Mouse (Mus musculus) midbrain, embryonic 16.5 days (tissue): Measurements from ENCODE around the gene Kcnh2. TPM values are rescaled to one million over a fixed set of nuclear protein-coding genes. Genes with fewer than 3 reads are reported as not detected.

ENCODE experiments used
- ATAC-seq: fragments of 200-750 bp; cut with Nextera tagmentation; 2 replicates; pipeline ENCODE4 v1.8.0; 2017; ENCODE audit warnings: moderate TSS enrichment
- H3K27ac ChIP-seq: fragments of 300-500 bp; sonication (generic); 2 replicates; pipeline ENCODE4 v1.5.1; 2014; ENCODE audit warnings: mild to moderate bottlenecking, low read length, mixed read lengths
- H3K27me3 ChIP-seq: fragments of 300-500 bp; sonication (generic); 2 replicates; pipeline ENCODE4 v1.6.1; 2014; ENCODE audit warnings: low read depth, low read length, mixed read lengths; ENCODE audit not compliant: control insufficient read depth, insufficient read depth
- H3K36me3 ChIP-seq: fragments of 300-500 bp; sonication (generic); 2 replicates; pipeline ENCODE4 v1.6.1; 2014; ENCODE audit warnings: mild to moderate bottlenecking, low read length, moderate library complexity, mixed read lengths; ENCODE audit not compliant: control insufficient read depth, insufficient read depth
- H3K4me1 ChIP-seq: fragments of 300-500 bp; sonication (generic); 2 replicates; pipeline ENCODE4 v1.6.1; 2014; ENCODE audit warnings: mild to moderate bottlenecking, low read length, mixed read lengths; ENCODE audit not compliant: control insufficient read depth, insufficient read depth
- H3K4me2 ChIP-seq: fragments of 300-500 bp; sonication (generic); 2 replicates; pipeline ENCODE4 v1.6.1; 2014; ENCODE audit warnings: mild to moderate bottlenecking, low read length, mixed read lengths
- H3K4me3 ChIP-seq: fragments of 300-500 bp; sonication (generic); 2 replicates; pipeline ENCODE4 v1.5.1; 2014; ENCODE audit warnings: low read depth, mild to moderate bottlenecking, low read length, moderate library complexity, mixed read lengths
- H3K9ac ChIP-seq: fragments of 300-500 bp; sonication (generic); 2 replicates; pipeline ENCODE4 v1.6.1; 2014; ENCODE audit warnings: low read depth, low read length, mixed read lengths
- H3K9me3 ChIP-seq: fragments of 300-500 bp; sonication (generic); replicated peaks from 2 replicates; pipeline ENCODE4 v1.6.1; 2014; ENCODE audit warnings: mild to moderate bottlenecking, low read length, mixed read lengths; ENCODE audit not compliant: control insufficient read depth, poor library complexity, severe bottlenecking
- WGBS: fragments of 180-500 bp; shearing (Covaris S2); extraction: QIAGEN DNeasy Blood & Tissue Kit; methylation state at CpG from one replicate; pipeline ENCODE4 v1.1.7; 2014; 5-methylcytosine and 5-hydroxymethylcytosine counted together
- polyA plus RNA-seq: library from polyadenylated mRNA; unstranded; fragments of >200 nt; fragmentation: Nextera tagmentation; extraction: Ambion mirVana; gene quantifications from 2 replicates; pipeline ENCODE4 v1.2.1, GENCODE M21; 2015

Gene Kcnh2
- polyA plus RNA-seq, 1 experiment from 2014 or later = 11.7 TPM

- Histone ChIP-seq H3K4me2 (no peak overlapping the region), H3K27ac (no peak overlapping the region)
- 79% methylated on average over 6 of the region's 6 CpGs for WGBS
Measured at GRCm38 (mm10) chr5:24381486-24381885, 30.1 kb upstream of the Kcnh2 start.

GRCm38 (mm10) chr5:24380499-24380898 is 29.1 kb upstream of the Kcnh2 start:
- H3K27ac ChIP-seq = no peak overlapping the region
- ATAC-seq = no peak
- no peaks in the 10 kb centered on the region for H3K36me3 ChIP-seq
- 90% methylated on average over 4 of the region's 4 CpGs for WGBS
- no peaks in the 10 kb centered on the region for H3K9me3 ChIP-seq
- no peaks in the 10 kb centered on the region; the same call in 1 of the 2 replicates for H3K27me3 ChIP-seq
- H3K4me2 ChIP-seq = no peak overlapping the region
- peaks cover 13% of the 10 kb centered on the region for H3K4me1 ChIP-seq
- H3K4me3 ChIP-seq = no peak overlapping the region
- H3K9ac ChIP-seq = no peak overlapping the region

More at GRCm38 (mm10) chr5:24381486-24381885, 30.1 kb upstream of the Kcnh2 start:
- peaks cover 5% of the 10 kb centered on the region for H3K27me3 ChIP-seq
- no peaks in the 10 kb centered on the region for H3K36me3 ChIP-seq
- H3K4me1 ChIP-seq = peaks cover 13% of the 10 kb centered on the region
- H3K4me3 ChIP-seq = no peak overlapping the region
- no peak for ATAC-seq
- no peak overlapping the region for H3K9ac ChIP-seq
- no peaks in the 10 kb centered on the region for H3K9me3 ChIP-seq

GRCm38 (mm10) chr5:24379501-24379900 is 28.1 kb upstream of the Kcnh2 start:
- ATAC-seq = no peak
- H3K27ac ChIP-seq = no peak overlapping the region

GRCm38 (mm10) chr5:24378700-24379099 is 27.3 kb upstream of the Kcnh2 start:
- H3K4me3 ChIP-seq = no peak overlapping the region
- no peak overlapping the region for H3K4me2 ChIP-seq
- H3K27me3 ChIP-seq = no peaks in the 10 kb centered on the region
- H3K9ac ChIP-seq = no peak overlapping the region
- WGBS = 84% methylated on average over 2 of the region's 2 CpGs
- H3K9me3 ChIP-seq = no peaks in the 10 kb centered on the region
- H3K27ac ChIP-seq = no peak overlapping the region
- ATAC-seq = no peak
- H3K36me3 ChIP-seq = no peaks in the 10 kb centered on the region
- peaks cover 8% of the 10 kb centered on the region for H3K4me1 ChIP-seq

More at GRCm38 (mm10) chr5:24379501-24379900, 28.1 kb upstream of the Kcnh2 start:
- Histone ChIP-seq H3K36me3 (no peaks in the 10 kb centered on the region), H3K4me1 (peaks cover 13% of the 10 kb centered on the region), H3K27me3 (no peaks in the 10 kb centered on the region), H3K4me3 (no peak overlapping the region), H3K9ac (no peak overlapping the region), H3K9me3 (no peaks in the 10 kb centered on the region), H3K4me2 (no peak overlapping the region)
- WGBS = 83% methylated on average over 4 of the region's 4 CpGs

- Histone ChIP-seq H3K27ac (no peak overlapping the region), H3K4me2 (no peak overlapping the region), H3K4me1 (no peaks in the 10 kb centered on the region), H3K27me3 (no peaks in the 10 kb centered on the region), H3K9ac (no peak overlapping the region), H3K36me3 (no peaks in the 10 kb centered on the region), H3K9me3 (no peaks in the 10 kb centered on the region), H3K4me3 (no peak overlapping the region)
- ATAC-seq = no peak
- WGBS = 84% methylated on average over 7 of the region's 7 CpGs
Measured at GRCm38 (mm10) chr5:24374666-24375328, 23.4 kb upstream of the Kcnh2 start.

GRCm38 (mm10) chr5:24374216-24374615 is 22.8 kb upstream of the Kcnh2 start:
- no peaks in the 10 kb centered on the region for H3K4me1 ChIP-seq
- ATAC-seq = no peak
- H3K4me2 ChIP-seq = no peak overlapping the region
- no peaks in the 10 kb centered on the region for H3K27me3 ChIP-seq
- no peaks in the 10 kb centered on the region for H3K9me3 ChIP-seq
- WGBS = 42% methylated on average over 6 of the region's 6 CpGs
- H3K9ac ChIP-seq = no peak overlapping the region
- no peak overlapping the region for H3K4me3 ChIP-seq
- H3K36me3 ChIP-seq = no peaks in the 10 kb centered on the region
- H3K27ac ChIP-seq = no peak overlapping the region

- Histone ChIP-seq H3K4me3 (no peak overlapping the region), H3K4me1 (no peaks in the 10 kb centered on the region), H3K27me3 (no peaks in the 10 kb centered on the region), H3K27ac (no peak overlapping the region), H3K36me3 (no peaks in the 10 kb centered on the region), H3K9me3 (no peaks in the 10 kb centered on the region), H3K9ac (no peak overlapping the region), H3K4me2 (no peak overlapping the region)
- no peak for ATAC-seq
- WGBS = 38% methylated on average over 5 of the region's 5 CpGs
Measured at GRCm38 (mm10) chr5:24373807-24374206, 22.4 kb upstream of the Kcnh2 start.

GRCm38 (mm10) chr5:24369767-24370166 is 18.4 kb upstream of the Kcnh2 start:
- H3K36me3 ChIP-seq = no peaks in the 10 kb centered on the region
- WGBS = 79% methylated on average over 9 of the region's 9 CpGs
- H3K9me3 ChIP-seq = no peaks in the 10 kb centered on the region
- no peak for ATAC-seq
- H3K4me1 ChIP-seq = no peaks in the 10 kb centered on the region
- no peak overlapping the region for H3K9ac ChIP-seq
- H3K4me3 ChIP-seq = no peak overlapping the region
- H3K4me2 ChIP-seq = no peak overlapping the region
- no peaks in the 10 kb centered on the region for H3K27me3 ChIP-seq
- no peak overlapping the region for H3K27ac ChIP-seq

- no peaks in the 10 kb centered on the region for H3K27me3 ChIP-seq
- H3K9me3 ChIP-seq = no peaks in the 10 kb centered on the region
- no peak overlapping the region for H3K4me3 ChIP-seq
- 85% methylated on average over 9 of the region's 9 CpGs for WGBS
- no peak overlapping the region for H3K27ac ChIP-seq
- H3K4me1 ChIP-seq = no peaks in the 10 kb centered on the region
- no peak for ATAC-seq
- H3K4me2 ChIP-seq = no peak overlapping the region
- H3K36me3 ChIP-seq = no peaks in the 10 kb centered on the region
- no peak overlapping the region for H3K9ac ChIP-seq
Measured at GRCm38 (mm10) chr5:24366426-24366825, 15.0 kb upstream of the Kcnh2 start.
